Mouse (Mus musculus): ENCODE measurements at regions not wholly inside any gene's neighbourhood (a gene's known extent, or its start where the extent isn't known, plus 50 kb on each side); places are given as distances from the start of the nearest gene placed in this dataset.

DNA sequence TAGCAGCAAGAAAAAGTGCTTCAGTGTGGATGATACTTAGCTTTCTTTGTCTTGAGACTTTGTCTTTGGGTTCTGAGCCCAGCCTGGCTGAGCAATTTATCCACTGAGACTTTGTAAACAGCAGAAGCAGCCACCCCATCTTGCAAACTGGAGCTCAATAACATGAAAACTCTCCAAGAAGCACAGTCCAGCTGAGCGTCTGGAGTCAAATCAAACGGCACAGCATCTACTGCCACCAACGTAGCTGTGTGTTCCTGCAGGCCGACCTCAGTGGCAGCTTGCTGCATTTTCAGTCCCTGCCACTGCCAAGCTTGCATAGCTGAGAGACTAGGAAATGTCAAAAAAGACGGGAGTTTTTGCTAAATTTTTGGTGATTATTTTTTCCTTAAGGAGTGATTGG is 68.8 kb upstream of the Galnt17 start:
- H3K4me2 ChIP-seq (replicated peaks) = no peak overlapping the region
- 82% methylated on average over 5 of the region's 5 CpGs for WGBS
- no peak for ATAC-seq (replicated peaks)
- H3K9me3 ChIP-seq = no peaks in the 10 kb centered on the region
- H3K4me1 ChIP-seq = no peaks in the 10 kb centered on the region
- no peaks in the 10 kb centered on the region for H3K27me3 ChIP-seq
- H3K27ac ChIP-seq (replicated peaks) = 0 out of 2 replicates have a peak overlapping the region, but pooled peaks have one; percentile 11
- H3K36me3 ChIP-seq = no peaks in the 10 kb centered on the region
- no peak overlapping the region for H3K9ac ChIP-seq (replicated peaks)
- H3K4me3 ChIP-seq = no peak overlapping the region

DNA sequence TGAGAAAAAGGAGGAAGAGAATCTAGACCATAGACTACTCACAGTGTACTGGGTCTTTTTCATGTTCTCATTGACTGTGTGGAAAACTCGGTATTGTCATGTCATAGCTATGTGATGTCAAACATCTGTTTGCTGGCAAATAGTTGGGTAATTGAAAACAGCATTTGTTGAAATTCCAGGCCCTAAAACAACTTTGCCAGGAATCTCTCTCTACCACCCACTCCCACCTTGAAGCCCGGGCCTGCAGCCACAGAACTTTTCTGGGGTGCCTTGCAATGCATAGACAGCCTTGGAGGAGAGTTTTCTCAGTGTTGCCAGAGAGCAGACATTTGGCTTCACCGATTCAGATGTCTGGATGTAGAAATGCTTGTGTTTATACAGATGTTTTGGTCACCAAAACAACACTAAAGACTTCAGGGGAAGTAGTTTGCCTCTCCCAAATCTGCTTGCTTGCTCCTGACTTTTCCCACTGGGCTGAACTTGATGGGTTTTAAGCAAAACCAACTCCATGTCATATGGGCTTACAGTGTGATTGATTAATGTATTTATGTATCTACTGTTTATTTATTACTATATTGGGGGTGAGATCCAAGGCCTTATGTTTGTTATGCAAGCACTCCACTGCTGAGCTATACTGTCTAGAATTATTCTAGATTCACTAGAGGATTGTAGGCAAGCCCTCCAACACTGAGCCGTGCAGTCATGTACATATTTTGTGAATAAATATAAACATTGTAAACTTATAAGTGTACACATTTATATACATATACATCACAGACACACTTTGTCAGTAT is 63.2 kb upstream of the Galnt17 start:
- Histone ChIP-seq H3K27ac (replicated peaks) (no peak overlapping the region), H3K9ac (replicated peaks) (no peak overlapping the region), H3K27me3 (no peaks in the 10 kb centered on the region), H3K9me3 (no peaks in the 10 kb centered on the region), H3K4me2 (replicated peaks) (no peak overlapping the region), H3K4me3 (no peak overlapping the region), H3K4me1 (no peaks in the 10 kb centered on the region), H3K36me3 (no peaks in the 10 kb centered on the region)
- no peak for ATAC-seq (replicated peaks)
- 85% methylated on average over 4 of the region's 4 CpGs for WGBS

DNA sequence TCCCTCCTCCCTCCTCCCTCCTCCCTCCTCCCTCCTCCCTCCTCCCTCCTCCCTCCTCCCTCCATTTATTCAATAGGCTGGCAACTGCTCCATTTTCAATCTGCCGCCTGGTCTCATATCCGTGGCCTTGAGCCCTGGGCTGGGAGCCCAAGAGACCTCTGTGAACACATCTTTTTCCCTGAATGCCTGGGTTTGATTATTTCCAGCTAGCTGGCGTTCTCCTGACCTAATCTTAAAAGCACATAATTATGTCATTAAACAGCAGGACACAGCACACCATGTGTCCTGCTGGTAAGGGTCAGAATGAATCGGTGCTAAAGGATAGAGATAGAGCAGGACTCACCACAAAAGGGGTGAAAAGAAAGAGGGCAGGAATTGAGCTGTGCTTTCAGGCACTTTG is 59.2 kb upstream of the Galnt17 start:
- Histone ChIP-seq H3K4me3 (no peak overlapping the region), H3K9ac (replicated peaks) (no peak overlapping the region), H3K4me1 (no peaks in the 10 kb centered on the region), H3K4me2 (replicated peaks) (no peak overlapping the region), H3K27me3 (no peaks in the 10 kb centered on the region), H3K27ac (replicated peaks) (no peak overlapping the region), H3K9me3 (no peaks in the 10 kb centered on the region), H3K36me3 (no peaks in the 10 kb centered on the region)
- no peak for ATAC-seq (replicated peaks)
- WGBS = 7% methylated on average over 4 of the region's 4 CpGs

DNA sequence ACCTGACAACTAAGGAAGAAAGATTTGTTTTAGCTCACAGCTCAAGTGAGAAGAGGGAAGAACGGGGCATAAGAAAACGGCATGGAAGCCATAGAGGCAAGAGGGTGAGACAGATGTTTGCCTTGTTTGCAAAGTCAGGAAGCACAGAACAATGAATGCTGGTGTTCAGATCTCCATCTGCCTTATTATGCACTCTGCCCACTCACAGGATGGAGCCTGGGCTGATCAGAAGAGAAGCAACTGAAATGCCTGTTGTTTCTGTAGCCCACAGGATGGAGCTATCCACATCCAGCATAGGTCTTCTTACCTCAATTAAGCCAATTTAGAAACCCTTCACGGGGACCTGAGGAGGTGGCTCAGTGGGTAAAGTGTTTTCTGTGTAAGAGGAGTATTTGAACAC is 51.5 kb upstream of the Galnt17 start:
- Histone ChIP-seq H3K4me1 (no peaks in the 10 kb centered on the region), H3K36me3 (no peaks in the 10 kb centered on the region), H3K9me3 (no peaks in the 10 kb centered on the region), H3K27me3 (no peaks in the 10 kb centered on the region), H3K9ac (replicated peaks) (no peak overlapping the region), H3K4me2 (replicated peaks) (no peak overlapping the region), H3K27ac (replicated peaks) (no peak overlapping the region), H3K4me3 (no peak overlapping the region)
- ATAC-seq (replicated peaks) = no peak
- 88% methylated on average over 3 of the region's 3 CpGs for WGBS

All from forebrain, embryonic 15.5 days (tissue).